Mouse (Mus musculus): Measurements from ENCODE around the gene Vps8. TPM values are rescaled to one million over a fixed set of nuclear protein-coding genes. Genes with fewer than 3 reads are reported as not detected.

Gene Vps8
- total RNA-seq, 2 experiments from 2014 or later = 5.9 to 7.7 TPM

DNA sequence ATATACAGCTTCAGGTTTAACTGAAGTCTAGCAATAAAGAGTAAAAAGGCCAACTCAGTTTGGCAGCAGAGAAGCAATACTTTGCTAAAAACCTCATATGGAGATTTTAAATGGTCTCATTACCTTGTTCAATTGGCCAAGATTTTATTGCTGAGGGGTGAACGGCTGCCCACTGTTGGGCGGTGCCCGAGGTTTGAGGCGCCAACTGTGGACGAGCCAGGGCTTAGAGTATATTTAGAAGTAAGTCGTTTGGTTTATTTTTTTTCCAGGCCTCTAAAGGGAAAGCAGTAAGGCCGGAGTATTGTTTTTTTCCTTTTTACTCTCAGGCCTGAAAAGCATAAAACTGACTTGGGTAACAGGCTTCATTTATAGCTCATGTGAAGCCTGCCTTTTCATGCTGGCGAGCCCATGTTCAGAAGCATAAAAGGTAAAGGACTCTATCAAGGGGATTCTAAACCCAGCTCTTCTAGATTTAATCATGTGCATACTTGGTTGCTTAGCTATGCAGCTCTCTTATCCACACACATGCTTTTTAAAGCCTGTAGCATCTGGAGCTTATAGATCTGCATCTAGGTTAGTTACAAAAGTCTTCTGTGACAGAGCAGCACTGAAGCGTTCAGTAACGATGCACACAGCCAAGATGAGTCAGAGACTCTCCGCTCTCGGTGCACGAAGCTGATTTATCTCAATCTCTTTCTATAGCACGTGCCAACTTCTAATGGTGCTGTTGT, 34.9 kb downstream of the Vps8 start:
- intact Hi-C loops (cut with DNase I) = no loop called here
- no peak for DNase-seq

DNA sequence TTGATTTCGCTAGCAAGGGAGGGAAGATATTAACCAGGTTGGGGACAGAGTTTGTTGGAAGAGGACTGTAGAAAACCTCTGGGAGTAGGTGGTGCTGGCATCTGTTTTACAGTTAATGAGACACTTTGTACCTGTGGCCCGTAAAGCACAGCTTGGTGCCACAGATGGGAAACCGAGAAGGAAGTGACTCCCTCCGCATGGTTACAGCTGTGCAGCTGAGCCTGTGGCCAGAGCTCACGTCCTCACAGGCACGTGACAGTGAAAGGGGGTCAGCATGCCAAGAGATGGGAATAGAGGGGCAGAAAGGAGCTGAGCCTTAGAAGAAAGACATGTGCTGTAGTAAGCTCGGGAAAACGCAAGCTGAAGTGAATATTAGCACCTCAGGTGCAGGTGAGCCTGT, 43.0 kb downstream of the Vps8 start:
- DNase-seq = no peak
- intact Hi-C loops (cut with DNase I) = no loop called here

DNA sequence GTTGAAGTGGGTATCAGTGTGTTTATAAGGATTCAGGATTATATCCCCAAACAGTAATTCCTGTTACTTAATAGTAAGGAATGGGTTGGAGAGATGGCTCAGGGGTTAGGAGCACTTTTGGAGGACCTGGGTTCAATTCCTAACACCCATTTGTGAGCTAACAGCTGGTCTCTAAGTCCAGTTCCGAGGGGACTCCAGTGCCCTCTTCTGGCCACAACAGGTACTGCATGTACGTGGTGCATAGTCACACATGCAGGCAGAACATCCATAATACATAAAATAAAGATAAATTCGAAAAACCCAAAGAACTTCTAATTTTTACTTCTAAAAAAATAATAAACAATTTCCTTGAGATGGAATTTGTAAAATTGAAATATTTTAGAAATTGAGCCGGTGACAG, 47.5 kb downstream of the Vps8 start:
- DNase-seq = no peak
- intact Hi-C loops (cut with DNase I) = no loop called here

DNA sequence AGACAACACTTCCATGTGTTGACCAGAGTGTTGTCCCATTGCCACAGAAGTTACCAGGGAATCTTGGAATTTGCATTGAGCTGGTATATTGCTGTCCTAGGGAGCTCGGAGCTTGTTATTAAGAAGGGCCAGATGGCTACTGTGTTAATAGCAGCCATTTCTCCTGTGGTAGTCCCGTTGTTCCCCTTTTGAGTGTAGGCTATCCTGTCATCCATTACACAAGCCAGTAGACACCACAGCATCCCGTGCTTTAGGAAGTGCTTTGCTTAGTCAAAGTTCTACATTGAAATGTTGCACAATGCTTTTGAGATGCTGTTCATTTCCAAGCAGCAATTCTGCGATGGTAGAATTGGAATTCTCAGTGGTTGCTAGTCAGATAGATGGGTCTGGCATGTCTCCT, 54.2 kb downstream of the Vps8 start:
- no peak for DNase-seq
- intact Hi-C loops (cut with DNase I) = no loop called here

DNA sequence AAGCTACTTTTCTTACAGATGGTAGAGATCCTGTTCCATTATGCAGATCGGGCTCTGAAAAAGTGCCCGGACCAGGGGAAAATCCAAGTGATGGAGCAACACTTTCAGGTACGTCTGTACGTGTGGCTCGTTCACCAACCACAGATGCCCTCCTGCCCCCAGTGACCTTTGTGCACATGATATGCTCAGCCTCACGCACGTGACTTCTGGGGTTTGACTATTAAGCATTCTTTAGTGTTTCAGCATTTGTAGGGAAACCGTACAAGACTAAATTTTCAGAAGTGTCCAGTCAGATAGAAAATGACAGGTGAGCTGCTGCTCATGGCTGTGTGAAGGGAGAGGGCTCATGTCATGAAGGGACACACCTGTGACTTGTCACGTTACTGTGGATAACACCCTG, 55.5 kb downstream of the Vps8 start:
- intact Hi-C loops (cut with DNase I) = no loop called here
- no peak for DNase-seq

DNA sequence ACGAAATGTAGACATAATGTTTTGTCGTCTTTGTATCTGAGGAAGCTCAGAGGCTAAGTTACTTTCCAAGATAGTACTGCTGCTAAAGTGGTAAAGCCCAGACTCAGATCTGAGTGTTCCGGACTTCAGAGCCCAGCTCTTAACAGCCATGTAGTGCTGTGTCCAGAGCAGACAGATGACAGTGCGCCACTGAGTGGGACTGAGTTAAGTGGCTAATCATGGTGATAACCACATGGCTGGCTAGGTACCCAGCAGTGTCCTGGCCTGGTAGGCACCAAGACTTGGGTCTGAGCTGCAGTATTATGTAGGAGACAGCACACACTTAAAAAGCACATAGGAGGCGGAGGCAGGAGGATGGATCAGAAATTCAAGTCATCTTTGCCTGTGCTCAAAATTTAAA, 60.9 kb downstream of the Vps8 start:
- intact Hi-C loops (cut with DNase I) = no loop called here
- no peak for DNase-seq

DNA sequence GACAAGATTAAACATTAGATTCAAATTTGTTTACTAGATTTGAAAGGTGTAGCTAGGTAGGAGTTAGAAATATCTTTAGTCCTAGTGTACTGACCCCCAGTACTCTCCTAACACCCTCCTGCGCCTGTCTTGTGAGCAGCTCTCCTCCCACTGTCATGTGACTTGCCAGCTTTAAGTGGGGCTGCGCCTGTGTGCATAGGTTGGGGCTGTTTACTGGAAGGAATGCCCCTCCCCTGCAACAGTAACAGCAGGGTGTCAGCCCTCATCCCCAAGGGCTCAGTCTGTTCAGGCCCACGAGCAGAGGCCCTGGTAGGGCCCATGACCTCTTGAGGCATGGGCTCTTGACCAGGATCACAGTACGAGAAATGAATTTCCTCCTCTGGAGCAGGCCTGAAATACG, 62.8 kb downstream of the Vps8 start:
- DNase-seq = no peak
- intact Hi-C loops (cut with DNase I) = loop anchor here (2.0 to 5.0 kb wide), 2 partner anchors 51 to 247 kb away; no protein-coding TSS in a partner anchor

DNA sequence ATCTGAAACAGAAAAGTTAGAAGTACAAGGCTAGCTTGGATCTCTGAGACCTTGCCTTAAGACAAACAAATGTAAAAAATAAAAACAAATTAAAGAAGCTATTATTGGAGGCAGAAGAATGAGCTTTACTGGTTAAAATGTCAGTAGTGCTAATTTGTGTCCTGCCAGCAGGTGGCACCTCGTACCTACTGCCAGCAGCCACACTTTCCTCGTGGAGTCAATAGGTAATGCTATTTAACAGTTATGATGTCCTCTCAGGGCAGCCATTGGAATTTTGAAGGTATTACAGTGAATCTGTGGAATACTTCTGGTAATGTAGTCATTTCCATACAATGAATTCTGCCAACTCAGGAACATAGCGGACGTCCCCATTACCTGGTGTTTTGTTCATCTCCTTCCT, 65.5 kb downstream of the Vps8 start:
- intact Hi-C loops (cut with DNase I) = loop anchor here (5.0 kb wide), 1 partner anchor 244 kb away; no protein-coding TSS in a partner anchor
- peak in 1 of 2 experiments; percentile 10 for DNase-seq

DNA sequence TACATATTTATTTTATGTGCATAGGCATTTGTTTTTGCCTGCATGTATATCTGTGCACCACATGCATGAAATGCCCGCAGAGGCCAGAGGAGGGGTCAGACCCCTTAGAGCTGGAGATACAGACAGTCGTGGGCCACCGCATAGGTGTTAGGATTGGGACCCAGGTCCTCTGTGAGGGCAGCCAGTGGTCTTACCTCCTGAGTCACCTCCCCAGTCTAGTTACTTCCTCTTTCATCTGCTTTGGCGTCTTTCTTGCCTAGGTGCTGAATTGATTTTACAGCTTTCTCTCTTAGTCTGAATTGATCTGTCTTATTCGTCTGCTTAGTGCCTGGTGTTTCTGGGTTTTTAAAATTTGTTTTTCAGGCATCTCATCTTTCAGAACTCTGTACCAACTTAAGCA, 69.4 kb downstream of the Vps8 start:
- intact Hi-C loops (cut with DNase I) = no loop called here
- DNase-seq = no peak

DNA sequence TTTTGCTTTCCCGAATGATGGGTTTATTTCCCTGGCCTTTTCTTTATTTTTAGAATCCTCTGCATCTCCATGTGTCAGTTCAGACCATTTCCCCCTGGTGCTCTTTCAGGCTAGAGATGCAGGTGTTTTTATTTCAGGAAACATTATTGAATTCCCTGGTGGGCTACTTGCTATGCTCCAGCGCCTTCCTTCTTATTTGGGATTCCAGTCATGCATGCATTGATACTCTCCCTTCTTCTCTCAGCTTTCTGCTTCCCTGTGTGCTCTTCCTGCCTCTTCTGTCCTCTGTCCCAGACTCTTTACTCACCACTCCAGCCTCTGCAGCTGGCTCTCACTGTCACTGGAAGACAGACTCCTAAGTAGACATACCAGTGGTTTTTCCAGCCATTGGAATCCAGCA, 70.0 kb downstream of the Vps8 start:
- intact Hi-C loops (cut with DNase I) = no loop called here
- DNase-seq = no peak

DNA sequence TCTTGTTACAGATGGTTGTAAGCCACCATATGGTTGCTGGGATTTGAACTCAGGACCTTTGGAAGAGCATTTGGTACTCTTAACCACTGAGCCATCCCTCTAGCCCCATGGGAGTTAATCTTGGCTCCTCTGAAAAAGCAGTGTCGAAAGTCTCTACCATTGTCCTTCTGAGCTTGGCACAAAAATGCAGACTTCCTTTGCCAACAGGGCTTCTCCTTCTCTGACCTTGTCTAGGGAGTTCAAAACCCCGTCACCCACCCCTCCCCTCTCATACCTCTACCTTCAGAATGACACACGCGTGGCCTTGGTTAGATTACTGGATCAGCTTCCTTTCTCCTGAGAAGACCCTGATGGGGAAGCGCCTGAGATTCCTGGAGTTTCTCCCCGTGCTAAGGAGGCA, 71.8 kb downstream of the Vps8 start:
- intact Hi-C loops (cut with DNase I) = no loop called here

DNA sequence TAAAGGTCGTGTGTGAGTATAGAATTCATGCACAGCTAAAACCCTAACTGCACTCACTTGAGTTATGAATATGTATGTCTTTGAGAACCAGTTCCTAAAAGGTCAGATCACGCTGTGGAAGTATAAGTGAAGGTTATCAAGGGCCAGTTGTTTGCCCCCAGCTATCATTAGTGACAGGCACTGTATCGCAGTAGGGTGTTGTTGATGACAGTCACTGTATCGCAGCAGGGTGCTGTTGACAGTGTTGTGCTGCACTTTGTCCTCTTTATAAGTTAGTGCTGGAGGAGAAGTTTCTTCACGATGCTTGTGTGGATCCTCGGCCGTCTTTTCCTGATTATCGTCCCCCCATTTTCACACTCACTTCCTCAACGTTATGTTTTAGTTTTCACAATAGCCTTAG, 73.9 kb downstream of the Vps8 start:
- intact Hi-C loops (cut with DNase I) = no loop called here
- no peak for DNase-seq

More for the DNA sequence above, 71.8 kb downstream of the Vps8 start:
- DNase-seq = no peak

DNA sequence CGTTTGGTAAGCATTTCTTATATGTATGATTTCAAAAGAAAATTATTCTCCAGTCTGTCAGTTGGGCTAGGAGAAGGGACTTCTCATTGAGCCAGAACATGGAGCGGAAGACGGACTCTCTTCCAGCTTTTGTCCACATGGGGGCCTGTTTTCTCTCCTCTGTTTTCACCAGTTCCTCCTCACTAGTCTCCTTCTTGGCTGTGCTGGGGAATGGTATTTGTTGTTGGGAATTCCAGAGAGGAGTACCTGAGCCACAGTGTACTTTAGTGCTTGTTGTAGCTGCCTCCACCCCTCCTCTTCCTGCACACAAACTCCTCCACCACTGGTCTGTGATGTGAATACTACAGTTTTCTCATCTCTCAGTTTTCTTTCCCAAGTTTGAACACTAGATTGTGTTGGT, 74.7 kb downstream of the Vps8 start:
- DNase-seq = no peak
- intact Hi-C loops (cut with DNase I) = no loop called here

DNA sequence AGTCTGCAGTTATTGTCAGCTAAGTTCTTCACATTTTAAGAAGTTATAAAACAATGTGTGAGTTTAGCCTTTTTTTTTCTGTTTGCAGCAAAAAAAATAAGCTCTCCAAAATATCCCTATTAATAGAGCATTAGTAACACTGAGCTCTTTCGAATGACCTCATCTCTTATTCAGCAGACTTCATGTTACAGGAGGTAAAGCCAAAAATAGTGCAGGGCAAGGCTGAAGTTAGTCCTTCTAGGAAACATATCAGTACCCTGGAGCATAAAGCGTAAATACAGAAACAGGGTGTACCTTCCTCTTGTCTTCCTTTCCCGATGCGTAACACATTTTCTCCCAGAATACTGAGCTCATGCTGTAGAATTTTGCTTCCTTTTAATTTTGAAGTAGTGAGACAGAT, 76.1 kb downstream of the Vps8 start:
- no peak for DNase-seq
- intact Hi-C loops (cut with DNase I) = no loop called here

DNA sequence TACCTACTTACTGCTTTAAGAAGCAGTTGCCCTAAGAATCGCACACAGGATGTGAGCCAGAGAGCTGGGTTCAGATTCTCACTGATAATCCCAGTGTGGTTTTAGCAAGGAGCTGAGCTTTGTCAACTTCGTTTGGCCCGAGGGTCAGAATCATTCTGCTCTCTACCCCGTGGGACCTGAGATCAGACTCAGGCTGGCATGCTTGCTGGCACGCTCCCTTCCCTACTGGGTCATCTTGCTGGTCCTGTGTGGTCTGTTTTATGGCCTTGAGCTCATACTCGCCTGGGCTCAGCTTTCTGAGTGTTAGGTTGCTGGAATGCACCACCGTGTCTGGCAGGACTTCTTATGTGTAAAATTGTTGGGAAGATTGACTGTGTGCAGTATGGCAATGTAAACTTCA, 76.7 kb downstream of the Vps8 start:
- peak in 1 of 2 experiments; percentile 5 for DNase-seq
- intact Hi-C loops (cut with DNase I) = no loop called here

DNA sequence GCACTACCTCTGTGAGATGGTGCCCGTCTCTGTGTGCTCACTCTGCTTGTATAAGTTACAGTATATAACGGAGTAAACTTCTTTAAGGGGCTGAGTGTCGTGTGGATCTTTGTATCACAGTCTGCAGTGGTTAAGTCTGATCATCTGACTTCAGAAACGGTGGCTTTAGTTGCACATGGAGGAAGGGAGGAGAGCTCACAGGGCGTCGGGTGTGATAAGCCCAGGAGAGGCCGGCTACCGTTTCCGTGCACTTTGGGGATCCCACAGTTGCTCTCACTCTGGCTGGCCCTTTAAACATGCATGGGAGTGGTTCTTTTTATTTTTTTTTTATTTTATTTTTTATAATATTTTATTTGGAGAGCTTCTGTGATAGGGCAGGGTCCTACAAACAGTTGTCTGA, 95.9 kb downstream of the Vps8 start:
- intact Hi-C loops (cut with DNase I) = no loop called here
- DNase-seq = no peak

DNA sequence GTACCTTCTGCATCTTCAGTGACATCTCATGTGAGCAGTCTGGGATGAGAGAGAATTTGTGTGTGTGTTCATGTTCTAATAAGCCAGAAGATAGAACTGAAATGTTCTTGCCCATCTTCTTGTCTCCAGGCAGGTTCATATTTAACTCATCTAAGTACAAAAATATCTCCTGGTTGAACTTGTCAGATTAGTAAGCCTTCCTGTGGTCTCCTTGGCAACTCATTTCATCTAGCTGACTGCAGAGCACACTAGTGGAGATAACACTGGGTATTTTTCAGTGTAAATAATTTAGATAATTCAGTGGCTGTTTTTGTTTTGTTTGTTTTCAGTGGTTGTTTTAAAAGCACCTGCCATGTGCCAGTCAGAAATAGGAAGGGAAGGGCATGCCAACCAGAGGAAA, 96.9 kb downstream of the Vps8 start:
- intact Hi-C loops (cut with DNase I) = no loop called here
- no peak for DNase-seq

DNA sequence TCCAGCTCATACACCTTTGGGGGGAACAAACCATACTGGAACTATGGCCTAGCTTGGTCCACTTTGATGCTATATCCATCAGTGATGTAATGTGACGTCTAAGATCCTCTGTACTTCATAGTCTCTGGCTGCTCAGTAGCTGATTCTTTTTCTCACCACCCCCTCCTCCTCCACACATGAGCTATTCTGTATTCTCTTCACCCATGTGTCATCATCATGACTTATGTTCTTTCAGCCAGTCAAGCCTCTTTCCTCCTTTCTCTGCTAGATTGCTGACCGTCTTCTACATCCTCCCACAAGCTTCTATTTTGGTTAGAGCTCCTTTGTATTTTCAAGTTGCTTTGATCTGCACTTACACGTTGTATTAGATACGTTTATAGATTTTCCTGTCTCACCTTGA, 100.8 kb downstream of the Vps8 start:
- no peak for DNase-seq
- intact Hi-C loops (cut with DNase I) = no loop called here

DNA sequence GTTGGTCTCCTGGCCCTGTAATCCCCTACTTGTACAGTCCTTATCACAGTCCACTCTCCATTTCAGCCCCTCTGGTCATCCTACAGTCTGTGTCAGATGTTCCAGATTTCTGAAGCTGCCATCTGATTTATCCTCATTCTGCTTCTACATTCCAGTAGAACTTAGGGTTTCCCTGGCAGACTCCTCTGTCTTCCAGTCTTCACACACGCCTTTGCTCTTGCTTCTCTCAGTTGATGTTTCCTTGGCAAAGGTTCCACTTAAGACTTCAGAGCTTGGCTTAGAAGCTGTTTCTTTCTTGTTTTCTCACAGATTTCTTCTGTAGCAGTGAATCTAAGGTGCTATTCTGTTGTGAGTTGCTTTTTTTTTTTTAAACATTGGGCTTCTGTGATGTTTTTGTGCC, 102.5 kb downstream of the Vps8 start:
- no peak for DNase-seq
- intact Hi-C loops (cut with DNase I) = no loop called here

DNA sequence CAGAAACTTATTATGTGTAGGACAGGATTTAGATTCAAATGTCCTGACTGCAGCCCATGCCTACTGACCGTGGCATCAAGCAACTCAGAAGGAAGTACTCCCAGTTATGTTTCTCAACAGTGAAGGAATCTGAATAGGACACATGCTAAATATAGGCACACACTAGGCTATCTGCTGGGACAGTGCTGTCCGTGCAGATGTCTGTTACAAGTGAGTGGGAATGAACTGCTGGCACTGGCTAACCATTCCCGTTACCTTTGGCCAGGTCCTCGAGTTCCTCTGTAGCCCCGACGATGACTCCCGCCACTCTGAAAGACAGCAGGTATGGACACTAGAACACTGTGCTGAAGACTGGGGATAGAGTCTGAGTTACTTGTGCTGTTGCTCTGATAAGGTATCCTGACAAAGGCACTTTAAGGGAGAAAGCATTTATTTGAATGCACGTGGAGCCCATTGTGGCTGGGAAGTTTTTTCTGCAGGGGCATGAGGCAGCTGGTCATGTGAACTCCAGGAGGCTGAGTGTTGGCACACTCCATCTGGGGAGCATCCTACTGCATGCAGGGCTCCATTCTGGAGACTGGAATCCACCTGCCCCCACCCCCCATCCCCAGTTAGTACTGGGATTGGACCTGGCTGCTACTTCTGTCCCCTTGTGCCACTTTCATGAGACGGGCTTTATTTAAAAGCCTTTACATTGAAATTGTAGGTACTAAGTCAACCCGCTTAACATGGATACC, 104.5 kb downstream of the Vps8 start:
- intact Hi-C loops (cut with DNase I) = no loop called here
- DNase-seq = no peak

DNA sequence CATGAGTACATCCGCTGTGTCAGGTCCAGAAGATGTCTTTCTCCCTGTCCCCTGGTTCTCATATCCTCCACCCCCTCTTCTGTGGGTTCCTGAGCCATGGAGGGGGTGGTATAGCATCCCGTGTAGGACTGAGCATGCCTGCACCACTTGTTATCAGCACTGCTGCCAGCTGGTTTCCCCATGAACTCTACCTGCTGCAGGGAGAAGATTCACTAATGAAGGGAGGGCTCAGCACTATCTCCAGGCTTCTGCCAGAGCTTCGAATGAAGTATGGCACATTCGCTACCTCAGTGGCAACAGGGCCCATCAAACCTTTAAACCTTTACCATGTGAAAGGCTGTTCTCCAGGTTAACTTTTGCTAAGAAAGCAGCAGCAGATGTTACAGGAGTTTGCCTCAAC, 110.6 kb downstream of the Vps8 start:
- intact Hi-C loops (cut with DNase I) = no loop called here

More for the DNA sequence above, 110.6 kb downstream of the Vps8 start:
- no peak for DNase-seq

Measured in gastrocnemius, postnatal 36 days (tissue).